Mouse (Mus musculus) hindbrain, embryonic 15.5 days (tissue): ENCODE data around the gene Rps27rt. TPM values are rescaled to one million over a fixed set of nuclear protein-coding genes. Genes with fewer than 3 reads are reported as not detected.
A peak's percentile ranks its signal among the peaks of the same experiment; 100 is the strongest.
"Not testable (repeated sequence)": the region's sequence is repeated elsewhere in the genome, so short reads cannot be mapped to it uniquely, and the experiment has no call there.

Experiments used
- ATAC-seq: fragments of 200-750 bp; cut with Nextera tagmentation; 2 replicates; pipeline ENCODE4 v1.8.0; 2017; ENCODE audit warnings: low read depth, moderate number of reproducible peaks, moderate TSS enrichment; ENCODE audit not compliant: low FRiP score
- H3K27ac ChIP-seq: fragments of 300-500 bp; sonication (generic); replicated peaks from 2 replicates; pipeline ENCODE4 v1.5.1; 2015; ENCODE audit warnings: mild to moderate bottlenecking, inconsistent platforms
- H3K27me3 ChIP-seq: fragments of 300-500 bp; sonication (generic); 2 replicates; pipeline ENCODE4 v1.6.1; 2015; ENCODE audit warnings: control low read depth, inconsistent platforms
- H3K36me3 ChIP-seq: fragments of 300-500 bp; sonication (generic); 2 replicates; pipeline ENCODE4 v1.6.1; 2015; ENCODE audit warnings: control low read depth, inconsistent platforms
- H3K4me1 ChIP-seq: fragments of 300-500 bp; sonication (generic); replicated peaks from 2 replicates; pipeline ENCODE4 v1.6.1; 2015; ENCODE audit warnings: control low read depth, inconsistent platforms
- H3K4me2 ChIP-seq: fragments of 300-500 bp; sonication (generic); 2 replicates; pipeline ENCODE4 v1.6.1; 2015; ENCODE audit warnings: moderate library complexity, mild to moderate bottlenecking, inconsistent platforms
- H3K4me3 ChIP-seq: fragments of 300-500 bp; sonication (generic); 2 replicates; pipeline ENCODE4 v1.5.1; 2015; ENCODE audit warnings: mild to moderate bottlenecking, inconsistent platforms
- H3K9ac ChIP-seq: fragments of 300-500 bp; sonication (generic); 2 replicates; pipeline ENCODE4 v1.6.1; 2015; ENCODE audit warnings: inconsistent platforms
- H3K9me3 ChIP-seq: fragments of 300-500 bp; sonication (generic); 2 replicates; pipeline ENCODE4 v1.6.1; 2016; ENCODE audit warnings: control low read depth, inconsistent platforms
- WGBS: fragments of 180-500 bp; shearing (Covaris S2); methylation state at CpG from one replicate; pipeline ENCODE4 v1.1.7; 2015; 5-methylcytosine and 5-hydroxymethylcytosine counted together
- polyA plus RNA-seq: library from polyadenylated mRNA; unstranded; fragments of >200 nt; fragmentation: Nextera tagmentation; extraction: Ambion mirVana; gene quantifications from 2 replicates; pipeline ENCODE4 v1.2.1, GENCODE M21; 2015

Gene Rps27rt
- polyA plus RNA-seq, 1 experiment from 2014 or later, result 154 TPM

- Histone ChIP-seq H3K36me3 (no peaks in the 10 kb centered on the region), H3K9me3 (no peaks in the 10 kb centered on the region), H3K4me2 (peak within 1 kb of the TSS; percentile 94), H3K27me3 (no peaks in the 10 kb centered on the region), H3K4me3 (peak within 1 kb of the TSS; percentile 85), H3K4me1 (peaks cover 23% of the 10 kb centered on the region), H3K27ac (peak within 1 kb of the TSS; percentile 85), H3K9ac (peak within 1 kb of the TSS; percentile 87)
- WGBS, result under 1% methylated on average over 68 of the region's 86 CpGs
- ATAC-seq, result peak; percentile 84
Observed at GRCm38 (mm10) chr9:114978281-114979111, 4.0 kb downstream of the Rps27rt start, which contains the start of gene Osbpl10. TSS of gene Osbpl10 (plus strand) at chr9:114978569.

GRCm38 (mm10) chr9:114977461-114978280 is 4.9 kb downstream of the Rps27rt start:
- Histone ChIP-seq H3K27me3 (no peaks in the 10 kb centered on the region), H3K4me2 (peak overlapping the region; percentile 94), H3K9me3 (no peaks in the 10 kb centered on the region), H3K4me1 (peaks cover 23% of the 10 kb centered on the region), H3K36me3 (no peaks in the 10 kb centered on the region), H3K4me3 (peak overlapping the region; percentile 85), H3K27ac (peak overlapping the region; percentile 85), H3K9ac (peak overlapping the region; percentile 87)
- peak; percentile 77; the same call in 1 of the 2 replicates for ATAC-seq
- WGBS, result 7% methylated on average over 31 of the region's 31 CpGs

GRCm38 (mm10) chr9:114966286-114966685 is 16.3 kb downstream of the Rps27rt start:
- not testable (repeated sequence) for H3K27me3 ChIP-seq, H3K4me2 ChIP-seq, H3K4me1 ChIP-seq, H3K4me3 ChIP-seq, H3K36me3 ChIP-seq, ATAC-seq, H3K9me3 ChIP-seq, H3K9ac ChIP-seq, H3K27ac ChIP-seq
- WGBS, result 86% methylated on average over 7 of the region's 7 CpGs

GRCm38 (mm10) chr9:114964093-114964492 is 18.4 kb downstream of the Rps27rt start:
- 51% methylated on average over 3 of the region's 3 CpGs for WGBS
- H3K4me2 ChIP-seq, result no peak overlapping the region

GRCm38 (mm10) chr9:114960844-114961243 is 21.7 kb downstream of the Rps27rt start:
- Histone ChIP-seq H3K27ac (no peak overlapping the region), H3K4me1 (no peaks in the 10 kb centered on the region), H3K9ac (no peak overlapping the region), H3K27me3 (no peaks in the 10 kb centered on the region), H3K4me2 (no peak overlapping the region), H3K36me3 (no peaks in the 10 kb centered on the region), H3K4me3 (no peak overlapping the region), H3K9me3 (no peaks in the 10 kb centered on the region)
- no peak for ATAC-seq
- 88% methylated on average over 6 of the region's 6 CpGs for WGBS

More at GRCm38 (mm10) chr9:114964093-114964492, 18.4 kb downstream of the Rps27rt start:
- H3K36me3 ChIP-seq, result no peaks in the 10 kb centered on the region
- H3K9ac ChIP-seq, result no peak overlapping the region
- no peaks in the 10 kb centered on the region for H3K27me3 ChIP-seq
- no peak overlapping the region for H3K27ac ChIP-seq
- H3K4me3 ChIP-seq, result no peak overlapping the region
- H3K4me1 ChIP-seq, result no peaks in the 10 kb centered on the region
- ATAC-seq, result no peak
- no peaks in the 10 kb centered on the region for H3K9me3 ChIP-seq

- H3K27me3 ChIP-seq, result no peaks in the 10 kb centered on the region
- no peaks in the 10 kb centered on the region for H3K36me3 ChIP-seq
- no peak overlapping the region for H3K9ac ChIP-seq
- no peaks in the 10 kb centered on the region for H3K9me3 ChIP-seq
- no peak overlapping the region for H3K4me2 ChIP-seq
- 83% methylated on average over 4 of the region's 4 CpGs for WGBS
- no peak overlapping the region for H3K27ac ChIP-seq
- ATAC-seq, result no peak
- no peaks in the 10 kb centered on the region for H3K4me1 ChIP-seq
- H3K4me3 ChIP-seq, result no peak overlapping the region
Observed at GRCm38 (mm10) chr9:114960043-114960789, 22.3 kb downstream of the Rps27rt start.

GRCm38 (mm10) chr9:114956945-114957344 is 25.6 kb downstream of the Rps27rt start:
- H3K4me1 ChIP-seq, result no peaks in the 10 kb centered on the region
- ATAC-seq, result no peak
- H3K36me3 ChIP-seq, result no peaks in the 10 kb centered on the region
- H3K27ac ChIP-seq, result no peak overlapping the region
- H3K27me3 ChIP-seq, result no peaks in the 10 kb centered on the region
- no peak overlapping the region for H3K9ac ChIP-seq
- WGBS, result 34% methylated on average over 5 of the region's 5 CpGs
- H3K4me3 ChIP-seq, result no peak overlapping the region
- H3K4me2 ChIP-seq, result no peak overlapping the region
- no peaks in the 10 kb centered on the region for H3K9me3 ChIP-seq

- no peaks in the 10 kb centered on the region for H3K4me1 ChIP-seq
- H3K27ac ChIP-seq, result no peak overlapping the region
- no peaks in the 10 kb centered on the region for H3K9me3 ChIP-seq
- ATAC-seq, result no peak
- no peak overlapping the region for H3K4me2 ChIP-seq
- WGBS, result 92% methylated on average over 11 of the region's 11 CpGs
- H3K9ac ChIP-seq, result no peak overlapping the region
- H3K36me3 ChIP-seq, result no peaks in the 10 kb centered on the region
- H3K27me3 ChIP-seq, result no peaks in the 10 kb centered on the region
- no peak overlapping the region for H3K4me3 ChIP-seq
Observed at GRCm38 (mm10) chr9:114955340-114955739, 27.2 kb downstream of the Rps27rt start.

GRCm38 (mm10) chr9:114952866-114953265 is 29.7 kb downstream of the Rps27rt start:
- no peak for ATAC-seq
- Histone ChIP-seq H3K4me2 (no peak overlapping the region), H3K4me1 (no peaks in the 10 kb centered on the region), H3K27me3 (no peaks in the 10 kb centered on the region), H3K27ac (no peak overlapping the region), H3K36me3 (no peaks in the 10 kb centered on the region), H3K9me3 (no peaks in the 10 kb centered on the region), H3K9ac (no peak overlapping the region), H3K4me3 (no peak overlapping the region)
- WGBS, result 34% methylated on average over 1 of the region's 1 CpGs

- WGBS, result 45% methylated on average over 5 of the region's 5 CpGs
Observed at GRCm38 (mm10) chr9:114948395-114948794, 34.1 kb downstream of the Rps27rt start.

GRCm38 (mm10) chr9:114945576-114945975 is 37.0 kb downstream of the Rps27rt start:
- Histone ChIP-seq H3K4me2 (no peak overlapping the region), H3K9me3 (no peaks in the 10 kb centered on the region), H3K4me1 (no peaks in the 10 kb centered on the region), H3K36me3 (no peaks in the 10 kb centered on the region), H3K27me3 (no peaks in the 10 kb centered on the region), H3K4me3 (no peak overlapping the region), H3K27ac (no peak overlapping the region), H3K9ac (no peak overlapping the region)
- no peak for ATAC-seq
- 86% methylated on average over 6 of the region's 6 CpGs for WGBS

More at GRCm38 (mm10) chr9:114948395-114948794, 34.1 kb downstream of the Rps27rt start:
- no peak for ATAC-seq
- Histone ChIP-seq H3K27me3 (no peaks in the 10 kb centered on the region), H3K36me3 (no peaks in the 10 kb centered on the region), H3K4me3 (no peak overlapping the region), H3K27ac (no peak overlapping the region), H3K9me3 (no peaks in the 10 kb centered on the region), H3K9ac (no peak overlapping the region), H3K4me1 (no peaks in the 10 kb centered on the region), H3K4me2 (no peak overlapping the region)
